Mouse (Mus musculus) kidney, adult 11 months (tissue): ENCODE results near the gene Ifna12.
"Not testable (repeated sequence)": the region's sequence is repeated elsewhere in the genome, so short reads cannot be mapped to it uniquely, and the experiment has no call there.

Source experiments
- DNase-seq: peaks from one replicate; pipeline ENCODE4 v3.0.0; 2022

Ifna12 gene

DNA sequence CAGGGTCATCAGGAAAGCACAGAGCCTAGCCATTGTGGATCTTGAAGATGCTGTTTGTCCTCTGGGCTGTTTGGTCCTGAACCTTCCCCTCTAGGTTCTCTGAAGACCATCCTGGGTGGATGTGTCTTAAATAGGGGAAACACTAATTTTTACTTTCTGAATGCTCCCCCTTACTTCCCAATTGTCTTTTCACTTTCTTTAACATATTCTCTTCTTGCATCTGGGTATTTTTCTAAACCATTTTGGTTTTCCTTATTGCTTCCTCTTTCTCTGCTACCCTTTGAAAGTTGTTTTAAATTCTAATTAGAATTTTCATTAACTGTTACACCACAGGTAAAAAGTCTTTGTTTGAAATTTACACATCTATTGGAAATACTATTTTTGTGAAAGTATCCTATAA lies at the start of gene Ifna12:
Ifna12 (minus strand) TSS at position 101 of the 400 bp plus-strand sequence.
- DNase-seq: no peak

DNA sequence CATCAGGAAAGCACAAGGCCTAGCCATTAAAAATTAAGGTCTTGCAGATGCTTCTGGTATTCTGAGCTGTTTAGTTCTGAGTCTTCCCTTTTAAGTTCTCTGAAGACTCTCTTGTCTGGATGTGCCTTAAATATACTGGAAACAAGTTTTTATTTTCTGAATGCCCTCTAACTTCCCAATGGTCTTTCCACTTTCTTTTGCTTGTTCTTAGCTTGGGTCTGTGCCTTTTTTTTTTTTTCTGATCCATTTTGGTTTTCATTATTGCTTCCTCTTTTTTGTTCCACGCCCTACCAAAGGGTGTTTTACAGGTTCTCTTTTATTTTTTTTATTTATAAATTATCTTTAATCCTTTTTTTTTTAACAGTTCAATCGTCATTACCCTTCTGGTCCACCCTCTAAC lies 41.2 kb upstream of the Ifna12 start, which contains the start of gene Ifna13:
Ifna13 (minus strand) TSS at position 101 of the 400 bp plus-strand sequence.
- no peak for DNase-seq

DNA sequence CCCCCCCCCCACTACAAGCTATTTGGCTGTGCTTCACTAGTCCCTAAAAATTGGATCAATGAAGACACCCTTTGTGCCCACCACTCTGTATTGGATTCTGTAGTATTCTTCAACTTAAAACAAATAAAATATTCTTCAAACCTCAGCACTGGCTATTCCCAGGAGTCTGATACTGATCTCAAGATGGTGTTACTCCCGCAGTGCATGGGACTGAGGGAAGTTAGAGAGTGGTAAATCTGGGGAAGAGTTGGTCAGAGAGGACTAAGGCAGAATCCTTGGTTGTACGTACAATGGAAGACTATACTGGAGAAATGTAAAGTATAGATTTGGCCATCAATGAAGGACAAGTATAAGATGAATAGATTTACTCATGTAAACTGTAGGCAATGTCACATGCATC lies 39.4 kb upstream of the Ifna12 start:
- no peak for DNase-seq

DNA sequence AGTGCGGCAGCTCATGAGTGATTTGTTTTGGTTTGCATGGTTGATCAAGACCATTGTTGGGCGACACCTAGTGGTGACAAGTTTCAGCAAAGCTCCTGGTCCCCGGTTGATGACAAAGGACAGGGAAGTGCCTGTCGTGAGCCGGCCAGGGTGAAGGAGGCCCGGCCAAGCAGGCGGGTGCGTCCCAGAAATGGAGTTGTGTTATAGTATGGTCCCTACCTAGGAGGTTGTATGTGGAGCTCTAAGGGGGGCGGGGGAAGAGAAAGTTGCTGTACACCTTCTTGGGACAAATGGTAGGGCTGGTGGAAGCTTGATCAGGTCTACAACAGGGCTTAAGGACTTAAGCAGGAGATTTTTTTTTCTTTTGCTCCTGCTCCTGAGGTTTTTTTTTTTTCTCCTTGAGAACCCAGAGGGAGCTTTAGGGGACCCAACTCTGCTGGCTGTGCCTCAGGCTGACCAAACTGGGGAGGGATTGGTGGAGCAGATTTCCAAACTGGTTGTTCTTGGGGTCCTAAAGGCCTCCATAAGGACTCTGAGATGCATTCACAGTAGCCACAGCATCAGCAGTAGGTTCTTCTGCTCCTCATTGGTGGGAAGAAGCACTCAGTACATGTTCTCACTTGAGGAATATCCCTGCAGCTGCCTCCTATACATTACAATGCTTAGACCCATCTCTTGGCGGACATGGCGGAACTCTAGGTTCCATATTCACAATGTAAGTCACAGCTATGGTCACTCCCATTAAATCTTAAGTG lies 38.1 kb upstream of the Ifna12 start:
- peak; percentile 85 for DNase-seq

DNA sequence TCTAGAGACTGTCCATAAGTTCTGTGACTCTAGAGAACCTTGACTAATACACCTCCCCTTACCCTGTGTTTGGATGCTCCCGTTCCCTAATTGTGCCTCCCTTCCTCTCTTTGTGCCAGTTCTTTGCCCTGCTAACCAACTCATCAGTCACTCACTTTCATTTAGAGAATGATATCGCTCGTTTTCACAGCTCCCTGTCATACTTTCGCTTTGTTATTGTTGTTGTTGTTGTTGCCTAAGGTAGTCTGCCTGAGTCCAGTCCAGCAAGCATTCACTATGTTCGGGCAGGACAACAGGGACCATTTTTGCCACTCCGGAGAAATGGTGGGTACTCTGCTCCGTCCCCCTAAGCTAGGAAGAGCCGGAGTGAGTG lies 37.5 kb upstream of the Ifna12 start:
- DNase-seq: no peak

DNA sequence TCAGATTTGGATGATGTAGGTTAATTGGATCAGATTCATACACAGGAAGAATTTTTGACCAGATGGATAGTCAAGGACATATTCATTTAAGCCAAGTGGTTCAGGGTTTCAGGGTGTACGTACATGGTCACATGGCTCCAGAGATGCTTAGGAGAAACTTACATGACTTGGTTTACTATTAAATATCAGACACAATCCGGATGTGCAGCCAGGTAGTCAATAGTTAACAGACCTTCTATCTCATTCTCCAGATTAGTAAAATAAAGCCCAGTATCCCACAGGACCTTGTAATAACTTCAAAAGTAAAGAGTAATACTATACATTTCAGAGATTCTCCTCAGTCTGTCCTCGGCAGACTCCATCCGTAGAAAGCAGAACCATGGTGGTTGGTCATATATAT lies 31.1 kb upstream of the Ifna12 start, which contains the start of gene C87499:
C87499 (minus strand) TSS at position 101 of the 400 bp plus-strand sequence.
- no peak for DNase-seq

DNA sequence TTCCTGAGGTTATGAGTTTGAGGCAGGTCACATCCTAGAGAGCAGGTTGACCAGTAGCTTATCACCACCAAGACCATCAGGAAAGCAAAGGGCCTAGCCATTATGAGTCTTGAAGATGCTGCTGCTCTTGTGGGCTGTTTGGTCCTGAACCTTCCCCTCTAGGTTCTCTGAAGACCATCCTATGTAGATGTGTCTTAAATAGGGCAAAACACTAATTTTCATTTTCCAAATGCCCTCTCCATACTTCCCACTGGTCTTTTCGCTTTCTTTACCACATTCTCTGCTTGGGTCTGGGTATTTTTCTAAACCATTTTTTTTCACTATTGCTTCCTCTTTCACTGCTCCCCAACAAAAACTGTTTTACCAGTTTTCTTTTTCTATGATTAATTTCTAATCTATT lies 10.9 kb downstream of the Ifna12 start, which contains the start of gene Ifna9:
Ifna9 (minus strand) TSS at position 101 of the 400 bp plus-strand sequence.
- DNase-seq: no peak

DNA sequence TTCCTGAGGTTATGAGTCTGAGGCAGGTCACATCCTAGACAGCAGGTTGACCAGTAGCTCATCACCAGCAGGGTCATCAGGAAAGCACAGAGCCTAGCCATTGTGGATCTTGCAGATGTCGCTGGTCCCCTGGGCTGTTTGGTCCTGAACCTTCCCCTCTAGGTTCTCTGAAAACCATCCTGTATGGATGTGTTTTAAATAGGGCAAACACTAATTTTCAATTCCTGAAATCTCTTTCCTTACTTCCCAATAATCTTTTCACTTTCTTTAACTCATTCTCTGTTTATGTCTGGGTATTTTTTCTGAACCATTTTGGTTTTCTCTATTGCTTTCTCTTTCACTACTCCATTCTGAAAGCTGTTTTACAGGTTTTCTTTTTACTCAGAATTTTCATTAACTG lies 31.5 kb downstream of the Ifna12 start, which contains the start of gene Ifna14:
Ifna14 (minus strand) TSS at position 101 of the 400 bp plus-strand sequence.
- no peak for DNase-seq

DNA sequence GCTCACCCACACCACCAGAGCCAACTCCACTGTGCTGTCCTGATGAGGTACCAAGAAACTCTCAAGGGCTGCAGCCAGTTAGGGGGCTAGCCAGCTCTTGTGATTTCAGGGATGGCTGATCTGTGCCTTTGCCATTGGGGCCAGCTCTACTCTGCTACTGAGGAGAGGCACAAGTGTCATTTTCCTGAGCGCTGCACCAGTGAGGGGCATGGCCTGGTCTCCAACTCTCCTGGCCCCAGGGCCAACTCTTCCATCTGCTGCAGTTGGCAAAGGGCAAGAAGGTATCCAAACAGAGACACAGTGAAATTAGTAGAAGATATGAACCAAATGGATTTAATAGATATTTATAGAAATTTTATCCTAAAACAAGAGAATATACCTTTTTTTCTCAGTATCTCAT lies 41.4 kb downstream of the Ifna12 start:
- no peak for DNase-seq

DNA sequence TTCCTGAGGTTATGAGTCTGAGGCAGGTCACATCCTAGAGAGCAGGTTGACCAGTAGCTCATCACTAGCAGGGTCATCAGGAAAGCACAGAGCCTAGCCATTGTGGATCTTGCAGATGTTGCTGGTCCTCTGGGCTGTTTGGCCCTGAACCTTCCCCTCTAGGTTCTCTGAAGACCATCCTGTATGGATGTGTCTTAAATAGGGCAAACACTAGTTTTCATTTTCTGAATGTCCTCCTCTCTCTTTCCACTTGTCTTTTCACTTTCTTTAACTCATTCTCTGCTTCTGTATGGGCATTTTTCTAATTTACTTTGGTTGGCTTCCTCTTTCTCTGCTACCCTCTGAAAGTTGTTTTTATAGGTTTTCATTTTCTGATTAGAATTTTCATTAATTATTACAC lies 45.0 kb downstream of the Ifna12 start, which contains the start of gene Ifna15:
Ifna15 (minus strand) TSS at position 101 of the 400 bp plus-strand sequence.
- not testable (repeated sequence) for DNase-seq
